Mouse (Mus musculus) embryonic facial prominence, embryonic 12.5 days (tissue): ENCODE results near the gene Pkmyt1. TPM values are rescaled to one million over a fixed set of nuclear protein-coding genes. Genes with fewer than 3 reads are reported as not detected.

ENCODE experiments used
- ATAC-seq: fragments of 200-750 bp; cut with Nextera tagmentation; 2 replicates; pipeline ENCODE4 v1.8.0; 2017; ENCODE audit not compliant: insufficient number of reproducible peaks, insufficient read depth, low FRiP score, low TSS enrichment
- H3K27ac ChIP-seq: fragments of 300-500 bp; sonication (generic); 2 replicates; pipeline ENCODE4 v1.5.1; 2016; ENCODE audit warnings: mild to moderate bottlenecking
- H3K27me3 ChIP-seq: fragments of 300-500 bp; sonication (generic); 2 replicates; pipeline ENCODE4 v1.6.1; 2016; ENCODE audit warnings: mild to moderate bottlenecking, moderate library complexity
- H3K36me3 ChIP-seq: fragments of 300-500 bp; sonication (generic); 2 replicates; pipeline ENCODE4 v1.6.1; 2016; ENCODE audit warnings: mild to moderate bottlenecking
- H3K4me1 ChIP-seq: fragments of 300-500 bp; sonication (generic); 2 replicates; pipeline ENCODE4 v1.6.1; 2016
- H3K4me2 ChIP-seq: fragments of 300-500 bp; sonication (generic); replicated peaks from 2 replicates; pipeline ENCODE4 v1.6.1; 2016; ENCODE audit warnings: mild to moderate bottlenecking, moderate library complexity
- H3K4me3 ChIP-seq: fragments of 300-500 bp; sonication (generic); 2 replicates; pipeline ENCODE4 v1.5.1; 2016; ENCODE audit warnings: mild to moderate bottlenecking
- H3K9ac ChIP-seq: fragments of 300-500 bp; sonication (generic); 2 replicates; pipeline ENCODE4 v1.6.1; 2016; ENCODE audit warnings: mild to moderate bottlenecking, moderate library complexity
- H3K9me3 ChIP-seq: fragments of 300-500 bp; sonication (generic); 2 replicates; pipeline ENCODE4 v1.6.1; 2016; ENCODE audit warnings: mild to moderate bottlenecking, moderate library complexity
- WGBS: fragments of 180-500 bp; shearing (Covaris S2); methylation state at CpG from one replicate; pipeline ENCODE4 v1.1.7; 2016; 5-methylcytosine and 5-hydroxymethylcytosine counted together
- polyA plus RNA-seq: library from polyadenylated mRNA; unstranded; fragments of >200 nt; fragmentation: Nextera tagmentation; extraction: Ambion mirVana; gene quantifications from 2 replicates; pipeline ENCODE4 v1.2.1, GENCODE M21; 2016

Gene Pkmyt1
- polyA plus RNA-seq, 1 experiment from 2014 or later: 54.6 TPM

DNA sequence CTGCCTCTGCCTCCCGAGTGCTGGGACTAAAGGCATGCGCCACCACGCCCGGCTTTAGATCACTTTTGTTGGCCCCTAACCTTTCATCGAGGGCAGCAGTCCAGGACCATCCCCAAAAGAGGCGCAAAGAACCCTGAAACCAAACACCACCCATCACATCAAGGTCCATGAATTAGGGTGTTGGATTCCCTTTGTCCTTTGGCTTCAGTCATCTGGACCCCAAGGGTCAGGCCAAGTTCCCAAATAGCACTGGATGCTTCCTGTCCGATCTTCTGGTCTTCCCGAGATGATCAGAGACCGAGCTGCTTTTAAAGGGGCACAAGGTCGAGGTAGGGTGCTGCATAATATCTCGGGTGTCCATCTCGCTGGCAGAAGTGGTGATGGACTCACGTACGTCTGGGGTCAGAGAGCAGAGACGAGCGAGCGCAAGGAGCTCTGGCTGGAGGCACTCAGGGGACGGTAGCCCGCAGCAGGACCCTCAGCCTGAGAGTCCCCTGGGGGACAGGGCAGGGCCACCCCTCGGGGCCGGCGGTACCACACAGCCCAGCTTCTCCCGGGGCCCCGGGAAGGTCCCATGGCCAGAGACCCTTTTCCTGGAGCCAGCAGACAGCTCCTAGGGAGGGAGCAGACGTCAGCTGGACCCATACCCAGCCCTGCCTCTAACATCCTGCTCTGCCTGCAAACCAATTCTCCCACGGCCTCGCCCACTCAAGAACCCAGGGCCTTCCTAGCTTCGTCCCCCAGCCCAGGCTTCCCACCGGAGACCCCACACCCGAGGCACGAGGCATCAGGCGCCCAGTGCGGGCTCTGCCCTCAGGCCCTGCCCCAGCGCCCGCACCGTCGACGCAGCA is 15.4 kb downstream of the Pkmyt1 start:
- peak overlapping the region; percentile 24; the same call in 1 of the 2 replicates for H3K4me3 ChIP-seq
- H3K9me3 ChIP-seq: no peaks in the 10 kb centered on the region
- no peak overlapping the region for H3K9ac ChIP-seq
- H3K4me1 ChIP-seq: peaks cover 31% of the 10 kb centered on the region
- 44% methylated on average over 38 of the region's 38 CpGs for WGBS
- ATAC-seq: no peak
- H3K27ac ChIP-seq: no peak overlapping the region
- H3K36me3 ChIP-seq: peaks cover 5% of the 10 kb centered on the region; the same call in 1 of the 2 replicates
- peaks cover 89% of the 10 kb centered on the region for H3K27me3 ChIP-seq
- peak overlapping the region; percentile 38; the same call in 1 of the 2 replicates for H3K4me2 ChIP-seq

DNA sequence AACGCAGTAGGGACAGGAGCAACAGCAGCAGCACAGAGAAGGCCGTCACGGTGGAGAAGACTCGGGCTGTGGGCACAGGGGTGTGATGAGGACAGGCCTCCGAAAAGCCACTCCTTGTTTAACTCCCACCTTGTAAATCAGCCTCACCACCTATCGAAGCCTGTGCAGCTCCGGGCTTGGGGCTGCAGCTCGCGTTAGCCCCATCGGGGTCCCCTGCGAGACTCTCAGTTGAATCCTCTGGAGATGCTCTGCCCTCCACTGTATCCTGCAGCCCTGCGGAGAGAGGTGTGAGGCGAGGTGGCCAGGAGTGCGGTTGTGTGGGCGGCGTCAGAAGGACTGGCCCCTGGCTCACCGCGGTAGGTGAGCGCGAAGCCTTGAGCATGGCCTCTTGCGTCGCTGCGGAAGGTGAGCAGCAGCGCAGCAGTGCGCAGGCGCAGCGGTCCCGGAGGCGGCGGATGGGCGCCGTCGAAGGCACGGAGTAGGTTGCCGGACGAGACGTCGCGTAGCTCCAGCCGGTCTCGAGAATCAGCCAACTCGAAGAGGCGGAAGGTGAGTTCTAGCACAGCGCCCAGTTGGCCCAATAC is 16.2 kb downstream of the Pkmyt1 start:
- no peak overlapping the region for H3K27ac ChIP-seq
- WGBS: 9% methylated on average over 44 of the region's 44 CpGs
- H3K9me3 ChIP-seq: no peaks in the 10 kb centered on the region
- peak overlapping the region; percentile 24 for H3K4me3 ChIP-seq
- no peaks in the 10 kb centered on the region; the same call in 1 of the 2 replicates for H3K36me3 ChIP-seq
- H3K4me1 ChIP-seq: peaks cover 31% of the 10 kb centered on the region
- no peak for ATAC-seq
- H3K9ac ChIP-seq: no peak overlapping the region
- H3K4me2 ChIP-seq: peak overlapping the region; percentile 38
- peaks cover 91% of the 10 kb centered on the region for H3K27me3 ChIP-seq

DNA sequence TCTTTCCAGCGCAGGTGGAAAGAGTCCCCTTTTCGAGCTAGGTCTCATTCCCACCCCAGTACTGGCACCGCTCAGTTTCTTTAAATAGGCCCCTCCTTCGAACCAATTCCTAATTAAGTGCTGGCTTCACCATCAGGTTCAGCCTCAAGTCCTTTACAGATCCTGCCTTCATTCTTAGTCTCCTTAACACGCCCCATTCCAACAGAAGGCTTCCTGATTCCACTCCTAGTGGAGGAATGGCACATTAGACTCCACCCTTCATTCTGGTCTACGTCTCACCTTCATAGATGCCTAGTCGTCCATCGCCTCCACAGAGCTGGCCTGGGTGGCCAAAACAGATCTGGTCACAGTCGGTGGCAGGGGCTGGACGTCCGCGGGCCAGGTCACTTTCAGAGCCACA is 16.8 kb downstream of the Pkmyt1 start:
- peaks cover 31% of the 10 kb centered on the region for H3K4me1 ChIP-seq
- H3K4me2 ChIP-seq: peak overlapping the region; percentile 38; the same call in 1 of the 2 replicates
- H3K36me3 ChIP-seq: no peaks in the 10 kb centered on the region
- H3K4me3 ChIP-seq: peak overlapping the region; percentile 24
- H3K9me3 ChIP-seq: no peaks in the 10 kb centered on the region
- no peak for ATAC-seq
- H3K27me3 ChIP-seq: peaks cover 91% of the 10 kb centered on the region
- 57% methylated on average over 12 of the region's 12 CpGs for WGBS
- H3K9ac ChIP-seq: no peak overlapping the region
- H3K27ac ChIP-seq: no peak overlapping the region

DNA sequence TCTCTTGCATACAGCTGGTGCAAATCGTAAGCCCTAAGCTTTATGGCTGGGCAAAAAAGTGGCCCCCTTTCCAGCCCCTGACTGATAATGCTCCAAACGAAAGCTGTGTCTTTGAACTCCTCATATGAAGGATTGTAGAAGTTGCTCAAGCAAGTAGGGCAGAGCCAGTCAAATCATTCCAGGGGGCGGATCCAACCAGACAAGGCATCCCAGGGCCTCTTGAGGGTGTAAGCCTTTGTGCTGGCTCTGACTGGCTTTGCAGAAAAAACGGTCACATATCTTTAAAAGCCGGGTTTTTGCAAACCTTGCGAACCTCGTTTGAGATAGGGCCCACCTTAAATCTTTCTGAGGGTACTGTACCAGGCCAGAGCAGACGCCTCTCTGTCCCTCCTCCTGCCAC is 17.9 kb downstream of the Pkmyt1 start:
- no peak for ATAC-seq
- Histone ChIP-seq H3K36me3 (no peaks in the 10 kb centered on the region), H3K4me1 (peaks cover 27% of the 10 kb centered on the region), H3K27me3 (peaks cover 82% of the 10 kb centered on the region), H3K27ac (no peak overlapping the region), H3K9ac (no peak overlapping the region), H3K4me2 (peak overlapping the region; percentile 55; the same call in 1 of the 2 replicates), H3K9me3 (no peaks in the 10 kb centered on the region), H3K4me3 (peak overlapping the region; percentile 36; the same call in 1 of the 2 replicates)
- 17% methylated on average over 8 of the region's 8 CpGs for WGBS

DNA sequence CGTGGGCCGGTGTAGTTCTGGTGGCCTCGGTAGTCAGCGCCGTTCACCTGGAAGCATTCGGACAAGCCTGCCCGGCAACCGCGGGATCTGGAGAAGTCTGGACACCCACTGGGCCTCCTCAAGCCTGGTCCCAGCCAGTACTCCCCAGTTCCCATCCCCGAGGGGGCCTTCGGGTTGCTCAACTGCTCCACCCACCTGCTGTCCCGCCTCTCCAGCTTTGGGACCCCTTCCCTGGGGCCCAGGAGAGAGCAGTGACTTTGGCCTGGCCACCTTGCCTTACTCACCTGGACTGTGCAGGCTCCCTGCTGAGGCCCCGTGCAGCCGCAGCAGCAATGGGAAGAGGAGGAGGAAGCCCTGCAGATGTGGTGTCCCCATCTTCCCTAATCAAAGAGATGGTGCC is 18.5 kb downstream of the Pkmyt1 start:
- H3K36me3 ChIP-seq: no peaks in the 10 kb centered on the region
- ATAC-seq: no peak
- H3K27me3 ChIP-seq: peaks cover 76% of the 10 kb centered on the region
- H3K4me3 ChIP-seq: peak overlapping the region; percentile 36
- 2% methylated on average over 14 of the region's 14 CpGs for WGBS
- H3K27ac ChIP-seq: no peak overlapping the region
- peak overlapping the region; percentile 55 for H3K4me2 ChIP-seq
- peaks cover 21% of the 10 kb centered on the region for H3K4me1 ChIP-seq
- no peaks in the 10 kb centered on the region for H3K9me3 ChIP-seq
- peak overlapping the region; percentile 29; the same call in 1 of the 2 replicates for H3K9ac ChIP-seq

DNA sequence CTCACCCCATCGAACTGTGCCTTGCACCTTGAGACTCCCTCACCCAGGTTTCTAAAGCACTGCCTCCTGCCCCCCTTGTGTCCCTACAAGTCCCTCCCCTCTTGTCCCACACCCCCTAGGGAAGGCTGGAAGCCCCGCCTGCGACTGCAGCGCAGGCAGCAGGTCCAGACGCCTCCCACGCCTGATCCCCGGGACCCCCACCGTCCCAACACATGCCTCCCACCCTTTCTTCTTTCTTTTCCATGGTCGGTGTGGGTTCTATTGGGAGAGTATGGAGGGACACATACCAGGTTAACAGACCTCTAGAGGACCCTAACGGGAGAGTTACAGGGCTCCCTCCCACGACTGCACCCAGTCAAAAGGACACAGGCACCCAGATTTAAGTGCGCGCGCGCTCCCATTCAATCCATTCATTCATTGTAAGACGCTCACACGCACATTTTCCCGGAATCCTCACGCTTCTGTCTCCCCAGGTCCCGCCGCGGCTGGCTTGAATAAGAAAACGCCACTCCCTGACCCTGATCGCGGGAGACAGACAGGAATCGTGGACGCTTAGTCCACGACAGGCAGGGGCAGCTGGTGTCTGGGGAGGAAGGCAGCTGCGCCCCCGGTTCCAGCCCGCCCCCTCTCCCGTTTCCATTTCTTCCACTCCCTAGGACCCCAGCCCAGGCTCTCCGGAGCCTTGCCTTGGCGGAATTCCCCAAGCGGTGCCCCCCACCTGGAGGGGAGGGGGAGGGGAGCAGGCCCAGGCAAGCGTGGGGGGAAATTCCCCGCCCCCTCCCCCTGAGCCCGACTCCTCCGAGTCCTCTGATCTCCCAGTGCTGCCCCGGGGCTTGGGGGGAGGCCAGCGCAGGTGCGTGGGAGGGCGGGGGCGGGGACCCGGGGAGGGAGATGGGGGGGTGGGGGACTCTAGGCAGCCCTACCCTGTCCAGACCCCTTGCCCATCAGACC is 19.4 kb downstream of the Pkmyt1 start, which contains the start of gene Kremen2:
TSS of gene Kremen2 (minus strand) at position 533 of the 951 bp plus-strand sequence.
- peaks cover 74% of the 10 kb centered on the region for H3K27me3 ChIP-seq
- H3K4me3 ChIP-seq: peak within 1 kb of the TSS; percentile 36
- 0 out of 2 replicates have a peak within 1 kb of the TSS, but pooled peaks have one; percentile 11 for H3K27ac ChIP-seq
- H3K4me1 ChIP-seq: peaks cover 21% of the 10 kb centered on the region
- H3K9ac ChIP-seq: peak within 1 kb of the TSS; percentile 29
- H3K36me3 ChIP-seq: no peaks in the 10 kb centered on the region
- under 1% methylated on average over 44 of the region's 45 CpGs for WGBS
- ATAC-seq: no peak
- no peaks in the 10 kb centered on the region for H3K9me3 ChIP-seq
- peak within 1 kb of the TSS; percentile 55 for H3K4me2 ChIP-seq

DNA sequence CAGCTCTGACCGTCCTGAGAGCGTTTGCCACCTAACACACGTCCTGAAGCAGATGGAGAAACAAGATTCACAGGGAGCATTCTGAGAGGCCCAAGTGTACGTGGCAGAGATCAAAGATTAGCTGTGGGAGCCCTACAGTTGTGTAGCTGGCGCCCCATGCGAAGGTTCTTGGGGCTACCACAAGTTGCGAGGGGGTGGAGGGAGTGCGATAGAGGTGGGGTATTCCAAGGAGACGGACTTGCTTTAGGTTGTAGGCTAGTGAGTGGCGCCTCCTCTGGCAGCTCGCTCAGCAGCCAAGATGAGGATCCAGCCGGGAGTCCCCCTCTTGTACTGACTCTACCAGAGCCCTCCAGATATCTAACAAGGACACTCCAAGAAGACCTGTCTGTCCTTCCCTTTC is 20.2 kb downstream of the Pkmyt1 start:
- Histone ChIP-seq H3K9ac (0 out of 2 replicates have a peak overlapping the region, but pooled peaks have one; percentile 24), H3K9me3 (no peaks in the 10 kb centered on the region), H3K27me3 (peaks cover 66% of the 10 kb centered on the region), H3K27ac (no peak overlapping the region), H3K4me3 (peak overlapping the region; percentile 36; the same call in 1 of the 2 replicates), H3K36me3 (peaks cover 2% of the 10 kb centered on the region; the same call in 1 of the 2 replicates), H3K4me2 (peak overlapping the region; percentile 55), H3K4me1 (peaks cover 21% of the 10 kb centered on the region)
- ATAC-seq: no peak
- 2% methylated on average over 12 of the region's 12 CpGs for WGBS

DNA sequence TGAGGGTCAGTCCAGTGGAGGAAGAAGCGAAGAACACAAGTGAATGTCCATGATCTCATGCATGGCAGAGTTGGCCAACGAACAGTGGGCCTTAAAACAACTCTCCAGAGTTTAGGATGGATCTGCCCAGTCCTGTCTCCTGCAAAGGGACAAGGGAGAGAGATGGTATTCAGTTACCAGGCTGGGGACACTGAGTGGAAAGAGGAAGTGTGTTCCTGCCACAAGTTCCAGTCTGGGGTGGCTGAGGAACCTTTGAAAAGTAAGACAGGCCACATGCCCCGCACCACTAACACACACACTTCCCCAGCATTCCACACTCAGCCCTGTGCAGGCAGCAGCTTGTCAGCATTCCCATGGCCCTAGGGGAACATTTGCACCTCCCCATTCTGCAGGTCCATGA is 20.6 kb downstream of the Pkmyt1 start:
- no peak overlapping the region for H3K4me3 ChIP-seq
- WGBS: 77% methylated on average over 3 of the region's 3 CpGs
- ATAC-seq: no peak
- peaks cover 21% of the 10 kb centered on the region for H3K4me1 ChIP-seq
- peaks cover 62% of the 10 kb centered on the region for H3K27me3 ChIP-seq
- no peak overlapping the region for H3K9ac ChIP-seq
- no peaks in the 10 kb centered on the region for H3K9me3 ChIP-seq
- H3K27ac ChIP-seq: no peak overlapping the region
- peaks cover 6% of the 10 kb centered on the region for H3K36me3 ChIP-seq
- no peak overlapping the region for H3K4me2 ChIP-seq

DNA sequence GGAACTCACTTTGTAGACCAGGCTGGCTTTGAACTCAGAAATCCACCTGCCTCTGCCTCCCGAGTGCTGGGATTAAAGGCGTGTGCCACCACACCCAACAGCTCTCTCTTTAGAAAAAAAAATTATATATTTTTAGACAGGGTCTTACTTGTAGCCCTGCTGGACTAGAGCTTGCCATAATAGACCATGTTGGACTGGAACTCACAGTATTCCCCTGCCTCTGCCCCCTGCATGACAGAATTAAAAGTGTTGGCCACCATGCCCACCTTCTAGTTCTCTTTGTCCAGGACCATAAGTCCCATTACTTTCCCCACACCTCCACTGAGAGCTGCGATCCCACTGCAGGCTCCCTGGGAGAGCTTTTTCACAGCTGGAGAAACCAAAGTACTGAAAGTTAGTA is 21.3 kb downstream of the Pkmyt1 start:
- ATAC-seq: no peak
- no peaks in the 10 kb centered on the region for H3K9me3 ChIP-seq
- no peak overlapping the region for H3K27ac ChIP-seq
- 77% methylated on average over 3 of the region's 3 CpGs for WGBS
- H3K9ac ChIP-seq: no peak overlapping the region
- no peak overlapping the region for H3K4me3 ChIP-seq
- H3K4me2 ChIP-seq: no peak overlapping the region
- H3K4me1 ChIP-seq: peaks cover 18% of the 10 kb centered on the region
- H3K27me3 ChIP-seq: peaks cover 55% of the 10 kb centered on the region
- peaks cover 13% of the 10 kb centered on the region for H3K36me3 ChIP-seq

DNA sequence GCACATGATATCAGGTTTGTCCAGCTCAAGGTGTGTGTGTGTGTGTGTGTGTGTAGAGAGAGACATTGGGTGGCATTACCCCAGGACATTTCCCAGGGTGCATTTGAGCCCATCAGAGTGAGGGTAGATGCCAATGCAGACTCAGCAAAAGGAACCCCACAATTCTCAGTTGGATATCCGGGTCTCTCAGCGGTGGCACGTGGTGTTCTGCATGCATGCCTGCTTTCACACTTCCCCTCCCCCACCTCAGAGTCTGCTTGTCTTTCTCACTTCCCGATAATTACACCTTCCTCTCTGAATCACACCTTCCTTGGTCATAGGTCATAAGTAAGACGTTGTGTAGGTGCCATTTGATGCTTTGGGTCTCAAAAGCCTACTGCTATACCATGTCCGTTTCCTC is 21.9 kb downstream of the Pkmyt1 start:
- 51% methylated on average over 6 of the region's 6 CpGs for WGBS
- Histone ChIP-seq H3K36me3 (peaks cover 19% of the 10 kb centered on the region), H3K4me3 (no peak overlapping the region), H3K4me1 (peaks cover 18% of the 10 kb centered on the region), H3K9me3 (no peaks in the 10 kb centered on the region), H3K27ac (no peak overlapping the region), H3K4me2 (no peak overlapping the region), H3K9ac (no peak overlapping the region), H3K27me3 (peaks cover 49% of the 10 kb centered on the region)
- no peak for ATAC-seq
